In genomic region chr10:117628363-117629168, GRCm38 (mm10) we compare ENCODE assay signal across 8 mouse cellular contexts. TPM values are rescaled to one million over a fixed set of nuclear protein-coding genes. Genes with fewer than 3 reads are reported as not detected.
A peak's percentile ranks its signal among the peaks of the same experiment; 100 is the strongest.
DNase-seq lines count a peak whose midpoint lies in the region; ATAC-seq and TF ChIP-seq lines count a peak whose summit lies in the region.

No protein-coding gene starts in this region.

- peaks cover 5 to 12% of the 10 kb centered on the region in 2 experiments; a peak in 2 of 4 replicates for H3K4me1 ChIP-seq in heart, embryonic 14.5 days (ENCODE audit: control insufficient read depth in 2 of 2, insufficient read depth in 2 of 2, low read length in 2 of 2)
- H3K4me1 ChIP-seq in heart, postnatal 0 days (ENCODE audit: control insufficient read depth, insufficient read depth) = no peaks in the 10 kb centered on the region; the same call in 1 of the 2 replicates
- H3K4me1 ChIP-seq in midbrain, embryonic 10.5 days = peaks cover 24% of the 10 kb centered on the region

- H3K27ac ChIP-seq in heart, embryonic 14.5 days (replicated peaks in 1 of 2; ENCODE audit: control insufficient read depth in 1 of 2, insufficient read depth in 1 of 2, low read depth in 2 of 2, low read length in 2 of 2) = no peak overlapping the region
- no peak overlapping the region for H3K27ac ChIP-seq in heart, postnatal 0 days (ENCODE audit: low read depth)
- no peak overlapping the region for H3K27ac ChIP-seq in midbrain, embryonic 10.5 days (replicated peaks)

- DNase-seq in heart, adult 18-20 months = no peak
- DNase-seq in Muller cell, postnatal 12 days (ENCODE audit: inconsistent ontology term) = peak; percentile 14
- no peak for DNase-seq in heart, postnatal 0 days (ENCODE audit: low spot score)
- no peak for DNase-seq in midbrain, embryonic 10.5 days (ENCODE audit: low spot score)
- DNase-seq in frontal cortex, postnatal 10 days (ENCODE audit: low spot score in 2 of 2) = no peak
- DNase-seq in spleen, adult 18-20 months = no peak

- no peak for ATAC-seq in heart, embryonic 14.5 days (ENCODE audit: insufficient number of reproducible peaks, insufficient read depth, low FRiP score, low read depth)
- ATAC-seq in heart, postnatal 0 days (ENCODE audit: insufficient read depth, low read depth) = peak; percentile 45
- ATAC-seq in cerebellum, adult (ENCODE audit: insufficient number of reproducible peaks, low FRiP score, low TSS enrichment) = no peak

- peak overlapping the region; percentile 13; the same call in 1 of the 2 replicates for H3K9ac ChIP-seq in heart, embryonic 14.5 days (ENCODE audit: low read length)
- no peak overlapping the region for H3K9ac ChIP-seq in heart, postnatal 0 days (replicated peaks; ENCODE audit: low read depth, low read length)

- TF ChIP-seq CTCF in heart, postnatal 0 days (IDR thresholded peaks at IDR 0.05; ENCODE audit: low read depth) = no peak

- no peak for TF ChIP-seq EP300 in heart, postnatal 0 days (IDR thresholded peaks at IDR 0.05; ENCODE audit: low read depth)

- H3K9me3 ChIP-seq in heart, embryonic 14.5 days (ENCODE audit: control insufficient read depth, low read length) = no peaks in the 10 kb centered on the region
- no peaks in the 10 kb centered on the region for H3K9me3 ChIP-seq in heart, postnatal 0 days (replicated peaks; ENCODE audit: control insufficient read depth, low read length)
- no peaks in the 10 kb centered on the region for H3K9me3 ChIP-seq in midbrain, embryonic 10.5 days (replicated peaks)

- H3K4me2 ChIP-seq in heart, embryonic 14.5 days (ENCODE audit: low read length) = peak overlapping the region; percentile 93
- peak overlapping the region; percentile 75 for H3K4me2 ChIP-seq in heart, postnatal 0 days (ENCODE audit: low read depth, low read length)

- no peaks in the 10 kb centered on the region for H3K36me3 ChIP-seq in heart, embryonic 14.5 days (ENCODE audit: control insufficient read depth, insufficient read depth, low read length)
- no peaks in the 10 kb centered on the region for H3K36me3 ChIP-seq in heart, postnatal 0 days (replicated peaks; ENCODE audit: control insufficient read depth, insufficient read depth, low read length)
- no peaks in the 10 kb centered on the region for H3K36me3 ChIP-seq in midbrain, embryonic 10.5 days

- H3K27me3 ChIP-seq in heart, embryonic 14.5 days (ENCODE audit: control insufficient read depth, insufficient read depth, low read length) = peaks cover 47% of the 10 kb centered on the region
- peaks cover 56% of the 10 kb centered on the region for H3K27me3 ChIP-seq in heart, postnatal 0 days (ENCODE audit: control insufficient read depth, insufficient read depth, low read length)
- peaks cover 65% of the 10 kb centered on the region for H3K27me3 ChIP-seq in midbrain, embryonic 10.5 days (ENCODE audit: low read depth, poor library complexity, severe bottlenecking)

- WGBS in heart, embryonic 14.5 days = 5% methylated on average over 25 of the region's 25 CpGs
- 5% methylated on average over 25 of the region's 25 CpGs for WGBS in heart, postnatal 0 days
- 1% methylated on average over 25 of the region's 25 CpGs for WGBS in midbrain, embryonic 10.5 days

- peak overlapping the region; percentile 44 to 60 for H3K4me3 ChIP-seq in heart, embryonic 14.5 days (ENCODE audit: control insufficient read depth in 1 of 2, insufficient read depth in 1 of 2, low read depth in 1 of 2, low read length in 2 of 2)
- H3K4me3 ChIP-seq in heart, postnatal 0 days (ENCODE audit: low read depth, low read length) = peak overlapping the region; percentile 63
- H3K4me3 ChIP-seq in midbrain, embryonic 10.5 days = peak overlapping the region; percentile 68

RNA-seq across cellular contexts. Expression of gene Cpm, which starts 0.7 kb away (rescaled TPM):
- polyA plus RNA-seq in heart, embryonic 14.5 days (2014; fragmentation: Nextera tagmentation; extraction: Ambion mirVana) = 0.96 and 1.00 TPM in 2 replicates
- total RNA-seq in heart, adult 18-20 months (2021) = 1 to 10 TPM; 2.9 to 3.5 TPM
- 0.53 and 4.7 TPM in 2 replicates for total RNA-seq in heart, postnatal 0 days (2014; rRNA removed; ENCODE audit: low replicate concordance)
- 2.0 and 2.1 TPM in 2 replicates for polyA plus RNA-seq in heart, postnatal 0 days (2015; fragmentation: Nextera tagmentation; extraction: Ambion mirVana)
- 5.4 and 6.2 TPM in 2 replicates for polyA plus RNA-seq in midbrain, embryonic 10.5 days (2016; fragmentation: Nextera tagmentation; extraction: Ambion mirVana)
